Mouse (Mus musculus) embryonic facial prominence, embryonic 12.5 days (tissue): Measurements from ENCODE around the gene Gm21992. TPM values are rescaled to one million over a fixed set of nuclear protein-coding genes. Genes with fewer than 3 reads are reported as not detected.
A peak's percentile ranks its signal among the peaks of the same experiment; 100 is the strongest.
"Not testable (repeated sequence)": the region's sequence is repeated elsewhere in the genome, so short reads cannot be mapped to it uniquely, and the experiment has no call there.

ENCODE experiments used
- ATAC-seq: fragments of 200-750 bp; cut with Nextera tagmentation; 2 replicates; pipeline ENCODE4 v1.8.0; 2017; ENCODE audit not compliant: insufficient number of reproducible peaks, insufficient read depth, low FRiP score, low TSS enrichment
- H3K27ac ChIP-seq: fragments of 300-500 bp; sonication (generic); 2 replicates; pipeline ENCODE4 v1.5.1; 2016; ENCODE audit warnings: mild to moderate bottlenecking
- H3K27me3 ChIP-seq: fragments of 300-500 bp; sonication (generic); 2 replicates; pipeline ENCODE4 v1.6.1; 2016; ENCODE audit warnings: mild to moderate bottlenecking, moderate library complexity
- H3K36me3 ChIP-seq: fragments of 300-500 bp; sonication (generic); 2 replicates; pipeline ENCODE4 v1.6.1; 2016; ENCODE audit warnings: mild to moderate bottlenecking
- H3K4me1 ChIP-seq: fragments of 300-500 bp; sonication (generic); 2 replicates; pipeline ENCODE4 v1.6.1; 2016
- H3K4me2 ChIP-seq: fragments of 300-500 bp; sonication (generic); replicated peaks from 2 replicates; pipeline ENCODE4 v1.6.1; 2016; ENCODE audit warnings: mild to moderate bottlenecking, moderate library complexity
- H3K4me3 ChIP-seq: fragments of 300-500 bp; sonication (generic); 2 replicates; pipeline ENCODE4 v1.5.1; 2016; ENCODE audit warnings: mild to moderate bottlenecking
- H3K9ac ChIP-seq: fragments of 300-500 bp; sonication (generic); 2 replicates; pipeline ENCODE4 v1.6.1; 2016; ENCODE audit warnings: mild to moderate bottlenecking, moderate library complexity
- H3K9me3 ChIP-seq: fragments of 300-500 bp; sonication (generic); 2 replicates; pipeline ENCODE4 v1.6.1; 2016; ENCODE audit warnings: mild to moderate bottlenecking, moderate library complexity
- WGBS: fragments of 180-500 bp; shearing (Covaris S2); methylation state at CpG from one replicate; pipeline ENCODE4 v1.1.7; 2016; 5-methylcytosine and 5-hydroxymethylcytosine counted together
- polyA plus RNA-seq: library from polyadenylated mRNA; unstranded; fragments of >200 nt; fragmentation: Nextera tagmentation; extraction: Ambion mirVana; gene quantifications from 2 replicates; pipeline ENCODE4 v1.2.1, GENCODE M21; 2016

Gm21992 gene
- polyA plus RNA-seq, 1 experiment from 2014 or later: 34.2 TPM

GRCm38 (mm10) chr19:4782891-4783290, 28.5 kb downstream of the Gm21992 start:
- Histone ChIP-seq H3K27me3 (no peaks in the 10 kb centered on the region), H3K4me2 (no peak overlapping the region), H3K9me3 (no peaks in the 10 kb centered on the region), H3K9ac (no peak overlapping the region), H3K4me3 (no peak overlapping the region), H3K36me3 (peaks cover 78% of the 10 kb centered on the region), H3K4me1 (peaks cover 5% of the 10 kb centered on the region), H3K27ac (no peak overlapping the region)
- no peak for ATAC-seq
- 88% methylated on average over 2 of the region's 2 CpGs for WGBS

- WGBS: 82% methylated on average over 3 of the region's 3 CpGs
- Histone ChIP-seq H3K4me3 (no peak overlapping the region), H3K9me3 (no peaks in the 10 kb centered on the region), H3K36me3 (peaks cover 73% of the 10 kb centered on the region), H3K27me3 (no peaks in the 10 kb centered on the region), H3K9ac (no peak overlapping the region), H3K4me1 (no peaks in the 10 kb centered on the region), H3K4me2 (no peak overlapping the region), H3K27ac (no peak overlapping the region)
- ATAC-seq: no peak
Measured at GRCm38 (mm10) chr19:4772785-4773184, 38.6 kb downstream of the Gm21992 start.

- H3K4me3 ChIP-seq: no peak overlapping the region
- no peak overlapping the region for H3K27ac ChIP-seq
- no peaks in the 10 kb centered on the region for H3K27me3 ChIP-seq
- ATAC-seq: no peak
- H3K9ac ChIP-seq: no peak overlapping the region
- H3K4me2 ChIP-seq: no peak overlapping the region
- peaks cover 71% of the 10 kb centered on the region for H3K36me3 ChIP-seq
- no peaks in the 10 kb centered on the region for H3K4me1 ChIP-seq
- WGBS: 91% methylated on average over 12 of the region's 12 CpGs
- H3K9me3 ChIP-seq: no peaks in the 10 kb centered on the region
Measured at GRCm38 (mm10) chr19:4767507-4768148, 43.8 kb downstream of the Gm21992 start.

GRCm38 (mm10) chr19:4762876-4763275, 48.5 kb downstream of the Gm21992 start:
- Histone ChIP-seq H3K36me3 (peaks cover 48% of the 10 kb centered on the region), H3K4me3 (no peak overlapping the region), H3K4me1 (peaks cover 13% of the 10 kb centered on the region), H3K4me2 (no peak overlapping the region), H3K9me3 (no peaks in the 10 kb centered on the region), H3K9ac (no peak overlapping the region), H3K27me3 (no peaks in the 10 kb centered on the region), H3K27ac (no peak overlapping the region)
- 64% methylated on average over 1 of the region's 1 CpGs for whole genome bisulfite sequencing
- no peak for ATAC-seq

- ATAC-seq, H3K27ac ChIP-seq, H3K27me3 ChIP-seq, H3K4me2 ChIP-seq, H3K9ac ChIP-seq, H3K9me3 ChIP-seq, H3K4me3 ChIP-seq: not testable (repeated sequence)
- peaks cover 18% of the 10 kb centered on the region for H3K4me1 ChIP-seq
- 93% methylated on average over 8 of the region's 8 CpGs for WGBS
- H3K36me3 ChIP-seq: peaks cover 33% of the 10 kb centered on the region
Measured at GRCm38 (mm10) chr19:4760544-4760943, 50.9 kb downstream of the Gm21992 start.

- no peak for ATAC-seq
- H3K9me3 ChIP-seq: no peaks in the 10 kb centered on the region
- 5% methylated on average over 9 of the region's 9 CpGs for WGBS
- peak overlapping the region; percentile 97 for H3K27ac ChIP-seq
- peak overlapping the region; percentile 87 for H3K9ac ChIP-seq
- peak overlapping the region; percentile 66 for H3K4me3 ChIP-seq
- peaks cover 18% of the 10 kb centered on the region for H3K4me1 ChIP-seq
- peak overlapping the region; percentile 68 for H3K4me2 ChIP-seq
- peaks cover 16% of the 10 kb centered on the region for H3K36me3 ChIP-seq
- no peaks in the 10 kb centered on the region for H3K27me3 ChIP-seq
Measured at GRCm38 (mm10) chr19:4756921-4757320, 54.5 kb downstream of the Gm21992 start.

GRCm38 (mm10) chr19:4756193-4756911, 55.1 kb downstream of the Gm21992 start, which contains the start of gene Rbm4b:
Gene Rbm4b (plus strand): TSS chr19:4756497.
- no peaks in the 10 kb centered on the region for H3K27me3 ChIP-seq
- peaks cover 18% of the 10 kb centered on the region for H3K4me1 ChIP-seq
- peak within 1 kb of the TSS; percentile 97 for H3K27ac ChIP-seq
- H3K9ac ChIP-seq: peak within 1 kb of the TSS; percentile 87
- WGBS: under 1% methylated on average over 65 of the region's 65 CpGs
- no peaks in the 10 kb centered on the region for H3K9me3 ChIP-seq
- peaks cover 12% of the 10 kb centered on the region for H3K36me3 ChIP-seq
- peak within 1 kb of the TSS; percentile 66 for H3K4me3 ChIP-seq
- H3K4me2 ChIP-seq: peak within 1 kb of the TSS; percentile 68
- ATAC-seq: peak; percentile 93

GRCm38 (mm10) chr19:4755565-4756192, 55.7 kb downstream of the Gm21992 start:
- Histone ChIP-seq H3K4me1 (peaks cover 14% of the 10 kb centered on the region), H3K9me3 (no peaks in the 10 kb centered on the region), H3K4me2 (peak overlapping the region; percentile 68), H3K36me3 (peaks cover 8% of the 10 kb centered on the region), H3K9ac (peak overlapping the region; percentile 55), H3K4me3 (peak overlapping the region; percentile 66), H3K27me3 (no peaks in the 10 kb centered on the region), H3K27ac (peak overlapping the region; percentile 97)
- ATAC-seq: 0 out of 2 replicates have a peak, but pooled peaks have one; percentile 54
- under 1% methylated on average over 10 of the region's 10 CpGs for WGBS

- 0 out of 2 replicates have a peak, but pooled peaks cover 2% of the 10 kb centered on the region for H3K4me1 ChIP-seq
- no peaks in the 10 kb centered on the region for H3K27me3 ChIP-seq
- H3K4me2 ChIP-seq: no peak overlapping the region
- no peak overlapping the region for H3K27ac ChIP-seq
- H3K9ac ChIP-seq: no peak overlapping the region
- no peak overlapping the region for H3K4me3 ChIP-seq
- peaks cover 6% of the 10 kb centered on the region; the same call in 1 of the 2 replicates for H3K36me3 ChIP-seq
- WGBS: 90% methylated on average over 6 of the region's 6 CpGs
- H3K9me3 ChIP-seq: no peaks in the 10 kb centered on the region
- ATAC-seq: no peak
Measured at GRCm38 (mm10) chr19:4749975-4750374, 61.4 kb downstream of the Gm21992 start.

- Histone ChIP-seq H3K4me2 (no peak overlapping the region), H3K4me1 (0 out of 2 replicates have a peak, but pooled peaks cover 3% of the 10 kb centered on the region), H3K27ac (no peak overlapping the region), H3K9ac (no peak overlapping the region), H3K9me3 (no peaks in the 10 kb centered on the region), H3K27me3 (no peaks in the 10 kb centered on the region), H3K36me3 (peaks cover 10% of the 10 kb centered on the region; the same call in 1 of the 2 replicates), H3K4me3 (no peak overlapping the region)
- 87% methylated on average over 10 of the region's 10 CpGs for WGBS
- ATAC-seq: no peak
Measured at GRCm38 (mm10) chr19:4748493-4748892, 62.9 kb downstream of the Gm21992 start.

- no peak overlapping the region for H3K4me3 ChIP-seq
- H3K27me3 ChIP-seq: no peaks in the 10 kb centered on the region
- no peak for ATAC-seq
- 91% methylated on average over 9 of the region's 9 CpGs for WGBS
- no peak overlapping the region for H3K4me2 ChIP-seq
- H3K9ac ChIP-seq: no peak overlapping the region
- H3K9me3 ChIP-seq: no peaks in the 10 kb centered on the region
- H3K27ac ChIP-seq: no peak overlapping the region
- H3K36me3 ChIP-seq: peaks cover 10% of the 10 kb centered on the region; the same call in 1 of the 2 replicates
- H3K4me1 ChIP-seq: 0 out of 2 replicates have a peak, but pooled peaks cover 3% of the 10 kb centered on the region
Measured at GRCm38 (mm10) chr19:4747631-4748312, 63.6 kb downstream of the Gm21992 start.
